29 mouse cellular contexts compared by ENCODE assay signal in the genomic region with DNA sequence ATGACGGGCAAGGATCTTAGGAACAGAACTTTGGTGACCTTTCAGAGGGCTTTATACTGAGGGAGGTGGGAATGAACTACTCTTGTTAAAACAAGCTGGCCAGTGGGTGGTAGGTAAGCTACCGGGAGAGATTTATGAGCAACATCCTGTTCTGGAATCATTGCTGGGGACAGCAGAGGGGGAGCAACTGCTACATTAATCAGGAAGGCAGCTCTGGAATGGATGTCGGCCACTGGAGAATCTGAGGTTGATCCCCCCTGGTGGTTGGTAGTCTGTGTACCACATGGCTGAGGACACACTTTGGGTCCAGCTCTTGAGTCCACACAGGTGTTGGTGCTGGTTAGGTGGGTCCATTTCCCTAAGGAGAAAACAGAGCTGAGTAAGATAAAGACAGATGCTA. TPM values are rescaled to one million over a fixed set of nuclear protein-coding genes. Genes with fewer than 3 reads are reported as not detected.
DNase-seq lines count a peak whose midpoint lies in the region; ATAC-seq and TF ChIP-seq lines count a peak whose summit lies in the region.
"Had no signal": no experiment of that assay in that cellular context is flagged by ENCODE, and none has a peak within 500 bp of the region (broad histone marks: within the 10 kb centered on the region; RNA-seq: fewer than 3 reads in every experiment).

No protein-coding gene starts in this region.

- no peaks in the 10 kb centered on the region; the same call in 1 of the 2 replicates for H3K4me1 ChIP-seq in kidney, postnatal 0 days (replicated peaks; ENCODE audit: insufficient read depth, low read length)
- H3K4me1 ChIP-seq in kidney, embryonic 16.5 days (ENCODE audit: insufficient read depth, low read length): peaks cover 14% of the 10 kb centered on the region; the same call in 1 of the 2 replicates
- peaks cover 24 to 34% of the 10 kb centered on the region in 2 experiments for H3K4me1 ChIP-seq in ES-E14 (ENCODE audit: control insufficient read depth in 2 of 2, insufficient read depth in 2 of 2, low read length in 2 of 2, poor library complexity in 1 of 2)
- H3K4me1 ChIP-seq in intestine, postnatal 0 days (replicated peaks; ENCODE audit: control insufficient read depth, insufficient read depth, low read length): no peaks in the 10 kb centered on the region
- H3K4me1 ChIP-seq: forebrain, embryonic 15.5 days; hindbrain, embryonic 12.5 days; intestine, embryonic 15.5 days had no signal

- H3K27ac ChIP-seq in kidney, postnatal 0 days: no peak overlapping the region
- H3K27ac ChIP-seq in kidney, embryonic 16.5 days (ENCODE audit: low read length): no peak overlapping the region
- peak overlapping the region; percentile 61; the same call in 1 of the 2 replicates for H3K27ac ChIP-seq in ES-E14 (ENCODE audit: insufficient read depth, low read depth, low read length, poor library complexity, severe bottlenecking)
- H3K27ac ChIP-seq in intestine, postnatal 0 days (ENCODE audit: low read depth, low read length): no peak overlapping the region
- H3K27ac ChIP-seq: embryonic facial prominence, embryonic 12.5 days; forebrain, embryonic 10.5 days; forebrain, embryonic 15.5 days; heart, embryonic 10.5 days; hindbrain, embryonic 12.5 days; hindbrain, postnatal 0 days; intestine, embryonic 15.5 days; liver, embryonic 12.5 days had no signal

- no peaks in the 10 kb centered on the region for H3K36me3 ChIP-seq in kidney, postnatal 0 days (ENCODE audit: insufficient read depth, low read length)
- no peaks in the 10 kb centered on the region for H3K36me3 ChIP-seq in kidney, embryonic 16.5 days (ENCODE audit: insufficient read depth, low read length)
- H3K36me3 ChIP-seq in ES-E14 (ENCODE audit: control insufficient read depth, insufficient read depth, low read length, poor library complexity, severe bottlenecking): no peaks in the 10 kb centered on the region
- no peaks in the 10 kb centered on the region for H3K36me3 ChIP-seq in intestine, postnatal 0 days (ENCODE audit: control insufficient read depth, insufficient read depth)
- H3K36me3 ChIP-seq: embryonic facial prominence, embryonic 12.5 days; forebrain, embryonic 10.5 days; forebrain, embryonic 15.5 days; G1E; heart, embryonic 10.5 days; hindbrain, embryonic 12.5 days; intestine, embryonic 15.5 days; liver, embryonic 12.5 days had no signal

- peak; percentile 23; the same call in 1 of the 2 replicates for ATAC-seq in kidney, postnatal 0 days (replicated peaks; ENCODE audit: low FRiP score, low read depth)
- ATAC-seq in kidney, embryonic 16.5 days (ENCODE audit: low FRiP score, low TSS enrichment): no peak
- ATAC-seq in intestine, postnatal 0 days: no peak
- ATAC-seq: CD4-positive, CD25-positive, alpha-beta regulatory T cell, adult 4 months; forebrain, embryonic 15.5 days; hindbrain, postnatal 0 days; intestine, embryonic 15.5 days; liver, postnatal 0 days had no signal

- peak; percentile 37; the same call in 1 of the 2 replicates for TF ChIP-seq CTCF in kidney, postnatal 0 days (IDR thresholded peaks at IDR 0.05; ENCODE audit: low read depth)
- TF ChIP-seq CTCF in intestine, postnatal 0 days (IDR thresholded peaks at IDR 0.05; ENCODE audit: low read depth): no peak

- H3K27me3 ChIP-seq in kidney, postnatal 0 days (ENCODE audit: insufficient read depth, low read length): no peaks in the 10 kb centered on the region
- no peaks in the 10 kb centered on the region for H3K27me3 ChIP-seq in kidney, embryonic 16.5 days (ENCODE audit: insufficient read depth, low read length)
- no peaks in the 10 kb centered on the region for H3K27me3 ChIP-seq in intestine, postnatal 0 days (replicated peaks; ENCODE audit: control insufficient read depth, insufficient read depth, low read length)
- H3K27me3 ChIP-seq: embryonic facial prominence, embryonic 12.5 days; forebrain, embryonic 15.5 days; hindbrain, embryonic 12.5 days; intestine, embryonic 15.5 days had no signal

- no peaks in the 10 kb centered on the region for H3K9me3 ChIP-seq in kidney, postnatal 0 days (replicated peaks; ENCODE audit: low read length)
- H3K9me3 ChIP-seq in kidney, embryonic 16.5 days (ENCODE audit: low read length): no peaks in the 10 kb centered on the region
- H3K9me3 ChIP-seq in ES-E14 (ENCODE audit: control insufficient read depth, insufficient read depth, low read depth, low read length): no peaks in the 10 kb centered on the region
- H3K9me3 ChIP-seq in intestine, postnatal 0 days (ENCODE audit: control insufficient read depth): no peaks in the 10 kb centered on the region
- H3K9me3 ChIP-seq: embryonic facial prominence, embryonic 12.5 days; forebrain, embryonic 10.5 days; forebrain, embryonic 15.5 days; G1E; heart, embryonic 10.5 days; hindbrain, embryonic 12.5 days; intestine, embryonic 15.5 days; liver, embryonic 12.5 days had no signal

- H3K4me3 ChIP-seq in kidney, postnatal 0 days (replicated peaks; ENCODE audit: low read depth, low read length): no peak overlapping the region
- H3K4me3 ChIP-seq in kidney, embryonic 16.5 days (ENCODE audit: low read length): no peak overlapping the region
- H3K4me3 ChIP-seq in ES-E14 (ENCODE audit: insufficient read depth in 1 of 2, low read depth in 1 of 2, low read length in 2 of 2, poor library complexity in 1 of 2, severe bottlenecking in 1 of 2): no peak overlapping the region
- no peak overlapping the region for H3K4me3 ChIP-seq in intestine, postnatal 0 days (ENCODE audit: low read depth, low read length)
- H3K4me3 ChIP-seq: embryonic facial prominence, embryonic 12.5 days; forebrain, embryonic 10.5 days; forebrain, embryonic 15.5 days; heart, embryonic 10.5 days; hindbrain, embryonic 12.5 days; intestine, embryonic 15.5 days; liver, embryonic 12.5 days had no signal

- WGBS in kidney, postnatal 0 days: 14% methylated on average over 3 of the region's 3 CpGs
- WGBS in kidney, embryonic 16.5 days: 6% methylated on average over 3 of the region's 3 CpGs
- WGBS in intestine, postnatal 0 days: 49% methylated on average over 3 of the region's 3 CpGs

- peak; percentile 80 for DNase-seq in kidney, postnatal 0 days (ENCODE audit: low spot score)
- DNase-seq in ES-E14 (ENCODE audit: low read depth, low spot score): no peak
- DNase-seq in embryo, embryonic 11 days: peak; percentile 58
- DNase-seq in urinary bladder, postnatal 4 days (ENCODE audit: low spot score in 2 of 2): no peak
- DNase-seq in left cerebral cortex, postnatal 10 days (ENCODE audit: extremely low spot score in 1 of 2, low spot score in 2 of 2): no peak
- DNase-seq: adrenal gland, postnatal 10 days; cerebellum, adult 11-12 months; cerebellum, adult 9-11 months; gastrocnemius, postnatal 25 days; heart, adult 11 months; heart, postnatal 36 days; kidney, adult 9 months; liver, postnatal 0 days; midbrain, embryonic 14.5 days; right cerebral cortex, adult 18-20 months; spleen, adult 18-20 months; thymus, postnatal 14 days had no signal

- intact Hi-C loops in left cerebral cortex, postnatal 10 days (cut with DNase I): no loop called here

- H3K9ac ChIP-seq in kidney, postnatal 0 days (ENCODE audit: low read depth, low read length): no peak overlapping the region
- no peak overlapping the region for H3K9ac ChIP-seq in kidney, embryonic 16.5 days (replicated peaks; ENCODE audit: low read length)
- no peak overlapping the region for H3K9ac ChIP-seq in ES-E14 (ENCODE audit: insufficient read depth, low read depth, low read length, poor library complexity, severe bottlenecking)
- H3K9ac ChIP-seq in intestine, postnatal 0 days (ENCODE audit: low read depth, low read length): no peak overlapping the region
- H3K9ac ChIP-seq: embryonic facial prominence, embryonic 12.5 days; forebrain, embryonic 15.5 days; hindbrain, embryonic 12.5 days; intestine, embryonic 15.5 days; liver, embryonic 12.5 days; liver, postnatal 0 days had no signal

- in situ Hi-C loops in ES-E14 (cut with MboI; ENCODE audit: low sequenced_read_pairs in 2 of 2, unreplicated experiment in 2 of 2): no loop called here

- no peak overlapping the region for H3K4me2 ChIP-seq in kidney, postnatal 0 days (ENCODE audit: low read length)
- no peak overlapping the region for H3K4me2 ChIP-seq in kidney, embryonic 16.5 days (replicated peaks; ENCODE audit: low read depth, low read length)
- H3K4me2 ChIP-seq in intestine, postnatal 0 days (replicated peaks; ENCODE audit: low read depth): no peak overlapping the region
- H3K4me2 ChIP-seq: embryonic facial prominence, embryonic 12.5 days; forebrain, embryonic 15.5 days; hindbrain, embryonic 12.5 days; intestine, embryonic 15.5 days; liver, embryonic 12.5 days had no signal

TF ChIP-seq in ES-E14, 5 proteins besides CTCF, POLR2A, EP300 and RAD21:
- TF ChIP-seq ZNF384 (IDR thresholded peaks at IDR 0.05; ENCODE audit: low read depth, low read length) (no peak), HCFC1 (IDR thresholded peaks at IDR 0.05; ENCODE audit: borderline replicate concordance, insufficient read depth, low read length) (no peak), MAFK (IDR thresholded peaks at IDR 0.05; ENCODE audit: insufficient read depth, low read depth, low read length) (no peak), ZC3H11A (IDR thresholded peaks at IDR 0.05; ENCODE audit: borderline replicate concordance, low read depth, low read length) (no peak), CHD2 (IDR thresholded peaks at IDR 0.05; ENCODE audit: low read depth, low read length) (no peak)

RNA-seq across cellular contexts. Expression of gene Aff1, which starts 38.6 kb away (rescaled TPM):
- polyA plus RNA-seq in kidney, postnatal 0 days (2015; fragmentation: Nextera tagmentation; extraction: Ambion mirVana): 12.3 and 14.3 TPM in 2 replicates
- polyA plus RNA-seq in kidney, embryonic 16.5 days (2015; fragmentation: Nextera tagmentation; extraction: Ambion mirVana): 13.2 and 14.5 TPM in 2 replicates
- 21.2 and 26.0 TPM in 2 replicates for total RNA-seq in ES-E14 (2012; rRNA removed)
- 5.8 and 6.8 TPM in 2 replicates for polyA plus RNA-seq in intestine, postnatal 0 days (2015; fragmentation: Nextera tagmentation; extraction: Ambion mirVana)
- 1 to 10 TPM; 5.2 to 8.9 TPM for total RNA-seq in left cerebral cortex, postnatal 10 days (2021)

Comparison
In these comparisons a context has a peak if more than half of its experiments do, and no peak if none do; other contexts are left out.
1. DNase-seq: peak in kidney, postnatal 0 days (single experiment) and embryo, embryonic 11 days (single experiment); none in ES-E14 (single experiment), urinary bladder, postnatal 4 days (0 of 2) and left cerebral cortex, postnatal 10 days (0 of 2).